Mouse (Mus musculus) T-helper 17 cell (primary cell): ENCODE data around the gene Tshb.

ENCODE experiments used
- in situ Hi-C, 2 experiments: fragments of 300-600 bp; cut with MboI, MseI; formaldehyde crosslinking; loops; 1 replicate in 1 of 2; 2 replicates in 1 of 2; pipeline ENCODE4 v1.15.1; 2025; ENCODE audit warnings: high pct_unique_total_duplicates in 2 of 2

The Tshb gene

GRCm38 (mm10) chr3:102738161-102738901 lies 44.2 kb downstream of the Tshb start:
- in situ Hi-C loops = loop anchor here (5.0 to 25.0 kb wide), 5 partner anchors 366 to 1814 kb away; partner anchors contain the start of genes Dennd2c (in 1 of the 2) and Trim45 (in 1 of the 2)

GRCm38 (mm10) chr3:102737106-102737505 lies 45.4 kb downstream of the Tshb start:
- in situ Hi-C loops = loop anchor here (5.0 to 25.0 kb wide), 5 partner anchors 368 to 1812 kb away; partner anchors contain the start of genes Dennd2c (in 1 of the 2) and Trim45 (in 1 of the 2)

- in situ Hi-C loops = loop anchor here (5.0 to 25.0 kb wide), 5 partner anchors 368 to 1812 kb away; partner anchors contain the start of genes Dennd2c (in 1 of the 2) and Trim45 (in 1 of the 2)
Observed at GRCm38 (mm10) chr3:102736436-102736835, 46.1 kb downstream of the Tshb start.

- in situ Hi-C loops = loop anchor here (5.0 to 25.0 kb wide), 5 partner anchors 369 to 1811 kb away; partner anchors contain the start of genes Dennd2c (in 1 of the 2) and Trim45 (in 1 of the 2)
Observed at GRCm38 (mm10) chr3:102735638-102736037, 46.9 kb downstream of the Tshb start.

- in situ Hi-C loops = loop anchor here (5.0 to 25.0 kb wide), 5 partner anchors 370 to 1810 kb away; partner anchors contain the start of genes Dennd2c (in 1 of the 2) and Trim45 (in 1 of the 2)
Observed at GRCm38 (mm10) chr3:102735031-102735558, 47.4 kb downstream of the Tshb start.

GRCm38 (mm10) chr3:102734313-102735030 lies 48.0 kb downstream of the Tshb start, which contains the start of gene Tspan2:
Gene Tspan2 (plus strand): TSS chr3:102734529.
- in situ Hi-C loops = loop anchor here (5.0 to 25.0 kb wide), 5 partner anchors 370 to 1810 kb away; partner anchors contain the start of genes Dennd2c (in 1 of the 2) and Trim45 (in 1 of the 2)

- in situ Hi-C loops = loop anchor here (10.0 to 25.0 kb wide), 4 partner anchors 371 to 1809 kb away; partner anchors contain the start of genes Dennd2c (in 1 of the 2) and Trim45 (in 1 of the 2)
Observed at GRCm38 (mm10) chr3:102733936-102734312, 48.6 kb downstream of the Tshb start.

- in situ Hi-C loops = loop anchor here (10.0 to 25.0 kb wide), 4 partner anchors 372 to 1808 kb away; partner anchors contain the start of genes Dennd2c (in 1 of the 2) and Trim45 (in 1 of the 2)
Observed at GRCm38 (mm10) chr3:102733050-102733449, 49.5 kb downstream of the Tshb start.

GRCm38 (mm10) chr3:102732619-102733018 lies 49.9 kb downstream of the Tshb start:
- in situ Hi-C loops = loop anchor here (10.0 to 25.0 kb wide), 4 partner anchors 372 to 1808 kb away; partner anchors contain the start of genes Dennd2c (in 1 of the 2) and Trim45 (in 1 of the 2)

GRCm38 (mm10) chr3:102731112-102731511 lies 51.4 kb downstream of the Tshb start:
- in situ Hi-C loops = loop anchor here (10.0 to 25.0 kb wide), 4 partner anchors 374 to 1806 kb away; partner anchors contain the start of genes Dennd2c (in 1 of the 2) and Trim45 (in 1 of the 2)

- in situ Hi-C loops = loop anchor here in 1 of 2 experiments (25.0 kb wide), 1 partner anchor 658 kb away; no protein-coding TSS in a partner anchor
Observed at GRCm38 (mm10) chr3:102729416-102729815, 53.1 kb downstream of the Tshb start.
